Mouse (Mus musculus) limb, embryonic 14.5 days (tissue): Measurements from ENCODE around the gene Sept11. TPM values are rescaled to one million over a fixed set of nuclear protein-coding genes. Genes with fewer than 3 reads are reported as not detected.

Experiments
- ATAC-seq: fragments of 200-750 bp; cut with Nextera tagmentation; 2 replicates; pipeline ENCODE4 v1.8.0; 2017; ENCODE audit warnings: low read depth, moderate number of reproducible peaks, moderate TSS enrichment; ENCODE audit not compliant: low FRiP score
- DNase-seq: peaks from one replicate; pipeline ENCODE4 v3.0.0-alpha.2; 2015; ENCODE audit warnings: low spot score
- H3K27ac ChIP-seq: fragments of 300-500 bp; sonication (generic); replicated peaks from 2 replicates; pipeline ENCODE4 v1.5.1; 2014; ENCODE audit warnings: low read depth, mild to moderate bottlenecking, low read length, moderate library complexity, mixed read lengths
- H3K27me3 ChIP-seq: fragments of 300-500 bp; sonication (generic); 2 replicates; pipeline ENCODE4 v1.6.1; 2014; ENCODE audit warnings: low read length, mixed read lengths; ENCODE audit not compliant: control insufficient read depth, insufficient read depth
- H3K36me3 ChIP-seq: fragments of 300-500 bp; sonication (generic); 2 replicates; pipeline ENCODE4 v1.6.1; 2014; ENCODE audit warnings: mild to moderate bottlenecking, low read length, moderate library complexity, mixed read lengths; ENCODE audit not compliant: control insufficient read depth, insufficient read depth
- H3K4me1 ChIP-seq: fragments of 300-500 bp; sonication (generic); 2 replicates; pipeline ENCODE4 v1.6.1; 2014; ENCODE audit warnings: antibody characterized with exemption, low read length, mixed read lengths; ENCODE audit not compliant: control insufficient read depth, insufficient read depth
- H3K4me2 ChIP-seq: fragments of 300-500 bp; sonication (generic); replicated peaks from 2 replicates; pipeline ENCODE4 v1.6.1; 2014; ENCODE audit warnings: low read depth, mild to moderate bottlenecking, low read length, moderate library complexity; ENCODE audit not compliant: severe bottlenecking
- H3K4me3 ChIP-seq: fragments of 300-500 bp; sonication (generic); replicated peaks from 2 replicates; pipeline ENCODE4 v1.5.1; 2014; ENCODE audit warnings: low read length
- H3K9ac ChIP-seq: fragments of 300-500 bp; sonication (generic); 2 replicates; pipeline ENCODE4 v1.6.1; 2014; ENCODE audit warnings: mild to moderate bottlenecking, low read depth, low read length, moderate library complexity; ENCODE audit not compliant: severe bottlenecking
- H3K9me3 ChIP-seq: fragments of 300-500 bp; sonication (generic); 2 replicates; pipeline ENCODE4 v1.6.1; 2016; ENCODE audit warnings: low read length; ENCODE audit not compliant: control insufficient read depth
- POLR2A ChIP-seq: fragments of 200-500 bp; IDR thresholded peaks from 2 replicates; pipeline ENCODE4 v1.8.0; 2012; ENCODE audit warnings: inconsistent platforms, mild to moderate bottlenecking, moderate library complexity, borderline replicate concordance; ENCODE audit not compliant: insufficient read depth, insufficient read length; ENCODE audit errors: extremely low read depth
- WGBS: fragments of 180-500 bp; shearing (Covaris S2); extraction: QIAGEN DNeasy Blood & Tissue Kit; methylation state at CpG from one replicate; pipeline ENCODE4 v1.1.7; 2014; 5-methylcytosine and 5-hydroxymethylcytosine counted together
- polyA plus RNA-seq, 2 experiments: library from polyadenylated mRNA; depleted of rRNA in 1 of 2; stranded (reverse) in 1 of 2; unstranded in 1 of 2; fragments of >200 nt; fragmentation: Nextera tagmentation in 1 of 2; extraction: Ambion mirVana in 1 of 2; gene quantifications; 2 replicates each; pipeline versions ENCODE4 v1.2.1 to v1.2.3; 2012 to 2014

Sept11 gene
- polyA plus RNA-seq, 2 experiments: 141 to 197 TPM

- no peak overlapping the region for H3K9ac ChIP-seq
- H3K27ac ChIP-seq: no peak overlapping the region
- WGBS: 91% methylated on average over 3 of the region's 3 CpGs
- H3K9me3 ChIP-seq: no peaks in the 10 kb centered on the region
- no peaks in the 10 kb centered on the region for H3K27me3 ChIP-seq
- TF ChIP-seq POLR2A: no peak
- peaks cover 86% of the 10 kb centered on the region for H3K36me3 ChIP-seq
- no peaks in the 10 kb centered on the region for H3K4me1 ChIP-seq
- ATAC-seq (no peak), DNase-seq (peak; percentile 72)
- no peak overlapping the region for H3K4me3 ChIP-seq
- no peak overlapping the region for H3K4me2 ChIP-seq
Measured at GRCm38 (mm10) chr5:93163541-93163940, 70.3 kb downstream of the Sept11 start.

- no peak overlapping the region for H3K9ac ChIP-seq
- DNase-seq (no peak), ATAC-seq (no peak)
- H3K27ac ChIP-seq: no peak overlapping the region
- TF ChIP-seq POLR2A: no peak
- no peaks in the 10 kb centered on the region for H3K27me3 ChIP-seq
- H3K4me2 ChIP-seq: no peak overlapping the region
- no peaks in the 10 kb centered on the region for H3K9me3 ChIP-seq
- H3K4me1 ChIP-seq: no peaks in the 10 kb centered on the region
- WGBS: 88% methylated on average over 11 of the region's 11 CpGs
- H3K4me3 ChIP-seq: no peak overlapping the region
- peaks cover 84% of the 10 kb centered on the region for H3K36me3 ChIP-seq
Measured at GRCm38 (mm10) chr5:93167919-93168516, 74.8 kb downstream of the Sept11 start.

GRCm38 (mm10) chr5:93168654-93169053, 75.4 kb downstream of the Sept11 start:
- H3K4me3 ChIP-seq: no peak overlapping the region
- ATAC-seq (no peak), DNase-seq (peak; percentile 31)
- 50% methylated on average over 6 of the region's 6 CpGs for WGBS
- H3K4me2 ChIP-seq: no peak overlapping the region
- no peaks in the 10 kb centered on the region for H3K9me3 ChIP-seq
- no peaks in the 10 kb centered on the region for H3K27me3 ChIP-seq
- no peaks in the 10 kb centered on the region for H3K4me1 ChIP-seq
- no peak overlapping the region for H3K9ac ChIP-seq
- H3K27ac ChIP-seq: no peak overlapping the region
- no peak for TF ChIP-seq POLR2A
- H3K36me3 ChIP-seq: peaks cover 85% of the 10 kb centered on the region

- Histone ChIP-seq H3K4me1 (no peaks in the 10 kb centered on the region), H3K27ac (no peak overlapping the region), H3K4me2 (no peak overlapping the region), H3K9ac (no peak overlapping the region), H3K4me3 (no peak overlapping the region), H3K27me3 (no peaks in the 10 kb centered on the region), H3K9me3 (no peaks in the 10 kb centered on the region), H3K36me3 (peaks cover 82% of the 10 kb centered on the region)
- no peak for TF ChIP-seq POLR2A
- WGBS: 97% methylated on average over 15 of the region's 15 CpGs
- ATAC-seq: no peak
- no peak for DNase-seq
Measured at GRCm38 (mm10) chr5:93171420-93171819, 78.2 kb downstream of the Sept11 start.

GRCm38 (mm10) chr5:93172536-93172935, 79.3 kb downstream of the Sept11 start:
- Histone ChIP-seq H3K9me3 (no peaks in the 10 kb centered on the region), H3K4me1 (no peaks in the 10 kb centered on the region), H3K27ac (no peak overlapping the region), H3K9ac (no peak overlapping the region), H3K4me2 (no peak overlapping the region), H3K4me3 (no peak overlapping the region), H3K27me3 (no peaks in the 10 kb centered on the region), H3K36me3 (peaks cover 71% of the 10 kb centered on the region)
- WGBS: 85% methylated on average over 6 of the region's 6 CpGs
- DNase-seq: no peak
- ATAC-seq: no peak
- no peak for TF ChIP-seq POLR2A
